Mouse (Mus musculus): ENCODE measurements around the gene Cfap69. TPM values are rescaled to one million over a fixed set of nuclear protein-coding genes. Genes with fewer than 3 reads are reported as not detected.
"Not testable (repeated sequence)": the region's sequence is repeated elsewhere in the genome, so short reads cannot be mapped to it uniquely, and the experiment has no call there.

The Cfap69 gene
- polyA plus RNA-seq, 1 experiment from 2014 or later: 6.4 TPM

DNA sequence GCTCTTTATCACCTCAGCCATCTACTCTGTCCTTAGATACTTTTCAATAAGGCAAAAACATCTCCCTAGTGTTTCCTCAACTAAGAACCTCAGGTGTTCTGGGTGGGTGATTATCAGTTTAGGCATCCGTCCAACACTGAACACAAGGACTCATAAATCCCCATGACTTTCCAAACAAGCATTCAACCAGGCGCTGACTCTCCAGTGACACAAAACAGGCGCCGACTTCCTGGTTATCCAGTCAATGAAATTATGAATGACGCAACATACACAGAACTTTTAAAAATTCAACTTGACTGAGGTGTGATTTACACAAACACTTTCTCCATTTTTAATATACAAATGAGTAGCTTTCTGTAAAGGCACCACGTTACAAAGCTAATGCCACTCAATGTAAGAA lies 24.2 kb upstream of the Cfap69 start:
- Histone ChIP-seq H3K4me2 (replicated peaks) (no peak overlapping the region), H3K27ac (no peak overlapping the region), H3K4me1 (no peaks in the 10 kb centered on the region), H3K4me3 (no peak overlapping the region), H3K9me3 (no peaks in the 10 kb centered on the region), H3K27me3 (replicated peaks) (no peaks in the 10 kb centered on the region), H3K36me3 (no peaks in the 10 kb centered on the region), H3K9ac (no peak overlapping the region)
- WGBS: 79% methylated on average over 6 of the region's 6 CpGs
- no peak for ATAC-seq (ENCODE audit: low FRiP score, low read depth)

DNA sequence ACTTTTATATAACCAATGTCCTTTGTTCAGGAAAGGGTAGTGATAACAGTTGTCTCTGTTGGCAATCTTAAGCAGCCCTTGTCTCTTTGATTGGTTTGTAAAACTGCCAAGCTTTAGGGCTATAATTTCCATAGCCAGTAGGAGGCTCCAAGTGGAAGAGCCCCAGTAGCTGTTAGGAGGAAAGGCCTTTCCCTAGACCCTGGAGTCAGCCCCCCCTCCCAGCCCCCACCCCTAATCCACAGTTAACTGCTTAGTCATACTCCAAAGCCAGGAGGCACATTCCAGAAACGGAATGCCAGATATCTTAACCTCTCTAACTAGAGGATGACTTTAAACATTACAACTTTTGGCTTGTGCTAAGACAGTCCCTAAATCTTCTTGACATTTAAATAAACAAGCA lies 22.9 kb upstream of the Cfap69 start:
- no peaks in the 10 kb centered on the region for H3K4me1 ChIP-seq
- no peak overlapping the region for H3K4me2 ChIP-seq (replicated peaks)
- no peak for ATAC-seq (ENCODE audit: low FRiP score, low read depth)
- H3K27me3 ChIP-seq (replicated peaks): no peaks in the 10 kb centered on the region
- no peaks in the 10 kb centered on the region for H3K36me3 ChIP-seq
- no peak overlapping the region for H3K4me3 ChIP-seq
- H3K9me3 ChIP-seq: no peaks in the 10 kb centered on the region
- no peak overlapping the region for H3K27ac ChIP-seq
- H3K9ac ChIP-seq: no peak overlapping the region
- 8% methylated on average over 1 of the region's 1 CpGs for WGBS

DNA sequence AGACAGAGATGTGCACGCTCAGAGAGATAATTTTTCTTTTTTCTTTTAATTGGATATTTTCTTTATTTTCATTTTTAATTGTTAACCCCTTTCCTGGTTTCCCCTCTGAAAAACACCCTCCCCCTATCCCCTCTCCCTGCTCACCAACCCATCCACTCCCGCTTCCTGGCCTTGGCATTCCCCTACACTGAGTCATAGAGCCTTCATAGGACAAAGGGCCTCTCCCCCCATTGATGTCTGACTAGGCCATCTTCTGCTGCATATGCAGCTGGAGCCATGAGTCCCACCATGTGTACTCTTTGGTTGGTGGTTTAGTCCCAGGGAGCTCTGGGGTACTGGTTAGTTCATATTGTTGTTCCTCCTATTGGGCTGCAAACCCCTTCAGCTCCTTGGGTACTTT lies 20.9 kb upstream of the Cfap69 start:
- H3K4me3 ChIP-seq; H3K27ac ChIP-seq; H3K9me3 ChIP-seq; H3K9ac ChIP-seq; H3K36me3 ChIP-seq; H3K27me3 ChIP-seq (replicated peaks); H3K4me1 ChIP-seq; ATAC-seq (ENCODE audit: low FRiP score, low read depth); H3K4me2 ChIP-seq (replicated peaks): not testable (repeated sequence)
- 79% methylated on average over 2 of the region's 2 CpGs for WGBS

- no peak overlapping the region for H3K27ac ChIP-seq
- 76% methylated on average over 4 of the region's 4 CpGs for WGBS
- no peak overlapping the region for H3K4me2 ChIP-seq (replicated peaks)
- no peaks in the 10 kb centered on the region for H3K27me3 ChIP-seq (replicated peaks)
- no peak for ATAC-seq (ENCODE audit: low FRiP score, low read depth)
- no peak overlapping the region for H3K9ac ChIP-seq
- no peaks in the 10 kb centered on the region for H3K4me1 ChIP-seq
- no peak overlapping the region for H3K4me3 ChIP-seq
- H3K36me3 ChIP-seq: no peaks in the 10 kb centered on the region
- H3K9me3 ChIP-seq: no peaks in the 10 kb centered on the region
Measured at GRCm38 (mm10) chr5:5683292-5683691, 19.3 kb upstream of the Cfap69 start.

DNA sequence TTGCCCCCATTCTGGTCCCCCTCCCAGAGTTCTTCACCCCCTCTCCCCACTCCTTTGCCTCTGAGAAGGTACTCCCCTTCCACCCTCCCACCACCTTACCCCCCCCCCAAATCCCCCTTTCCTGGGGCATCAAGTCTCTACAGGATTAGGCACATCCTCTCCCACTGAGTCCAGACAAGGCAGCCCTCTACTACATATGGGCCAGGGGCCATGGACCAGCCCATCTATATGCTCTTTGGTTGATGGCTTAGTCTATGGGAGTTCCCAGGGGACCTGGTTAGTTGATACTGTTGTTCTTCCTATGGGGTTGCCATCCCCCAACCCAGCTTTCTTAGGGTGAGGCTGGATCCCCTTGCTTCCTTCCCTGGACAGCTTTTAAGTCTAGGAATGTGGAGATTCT lies 15.4 kb upstream of the Cfap69 start:
- Histone ChIP-seq H3K4me3 (no peak overlapping the region), H3K4me2 (replicated peaks) (no peak overlapping the region), H3K27ac (no peak overlapping the region), H3K9me3 (no peaks in the 10 kb centered on the region), H3K27me3 (replicated peaks) (no peaks in the 10 kb centered on the region), H3K9ac (no peak overlapping the region), H3K4me1 (no peaks in the 10 kb centered on the region), H3K36me3 (peaks cover 6% of the 10 kb centered on the region)
- ATAC-seq (ENCODE audit: low FRiP score, low read depth): peak; percentile 50

DNA sequence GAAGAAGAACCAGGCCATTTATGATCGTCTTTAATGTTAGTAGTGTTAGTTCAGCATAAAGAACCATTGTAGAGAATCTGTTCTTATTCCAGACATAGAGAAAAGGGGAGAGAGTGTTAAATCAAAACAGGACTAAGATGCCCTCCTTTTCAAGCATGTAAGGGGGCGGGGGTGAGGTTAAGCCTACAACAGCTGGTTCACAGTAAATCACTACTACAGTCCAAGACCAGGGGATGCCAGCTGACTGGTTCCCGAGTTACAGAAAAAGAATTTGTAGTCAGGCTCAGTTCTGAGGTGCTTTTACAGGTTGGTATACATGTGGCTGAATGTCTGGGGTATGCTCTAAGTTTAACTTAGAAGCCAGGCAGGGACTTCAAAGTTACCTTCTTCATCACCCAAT lies 12.0 kb upstream of the Cfap69 start:
- H3K27me3 ChIP-seq (replicated peaks): no peaks in the 10 kb centered on the region
- no peak overlapping the region for H3K9ac ChIP-seq
- no peak for ATAC-seq (ENCODE audit: low FRiP score, low read depth)
- no peak overlapping the region for H3K4me3 ChIP-seq
- H3K4me1 ChIP-seq: no peaks in the 10 kb centered on the region
- no peaks in the 10 kb centered on the region for H3K9me3 ChIP-seq
- H3K27ac ChIP-seq: no peak overlapping the region
- 80% methylated on average over 3 of the region's 3 CpGs for WGBS
- H3K36me3 ChIP-seq: peaks cover 6% of the 10 kb centered on the region
- no peak overlapping the region for H3K4me2 ChIP-seq (replicated peaks)

- Histone ChIP-seq H3K27ac (no peak overlapping the region), H3K9me3 (no peaks in the 10 kb centered on the region), H3K4me3 (no peak overlapping the region), H3K9ac (no peak overlapping the region), H3K4me2 (replicated peaks) (no peak overlapping the region), H3K4me1 (peaks cover 4% of the 10 kb centered on the region; the same call in 1 of the 2 replicates), H3K36me3 (no peaks in the 10 kb centered on the region; the same call in 1 of the 2 replicates), H3K27me3 (replicated peaks) (no peaks in the 10 kb centered on the region)
- 73% methylated on average over 7 of the region's 7 CpGs for WGBS
- ATAC-seq (ENCODE audit: low FRiP score, low read depth): no peak
Measured at GRCm38 (mm10) chr5:5668920-5669319, 4.9 kb upstream of the Cfap69 start.

- H3K27ac ChIP-seq: no peak overlapping the region
- H3K4me1 ChIP-seq: peaks cover 4% of the 10 kb centered on the region; the same call in 1 of the 2 replicates
- 58% methylated on average over 6 of the region's 6 CpGs for WGBS
- H3K4me3 ChIP-seq: peak overlapping the region; percentile 65
- peak overlapping the region; percentile 94 for H3K4me2 ChIP-seq (replicated peaks)
- peak overlapping the region; percentile 66; the same call in 1 of the 2 replicates for H3K9ac ChIP-seq
- H3K36me3 ChIP-seq: no peaks in the 10 kb centered on the region
- ATAC-seq (ENCODE audit: low FRiP score, low read depth): peak; percentile 8
- no peaks in the 10 kb centered on the region for H3K9me3 ChIP-seq
- H3K27me3 ChIP-seq (replicated peaks): no peaks in the 10 kb centered on the region
Measured at GRCm38 (mm10) chr5:5664371-5664926, 410 bp upstream of the Cfap69 start.

GRCm38 (mm10) chr5:5663057-5663456 lies 982 bp downstream of the Cfap69 start:
- WGBS: 46% methylated on average over 6 of the region's 6 CpGs
- H3K36me3 ChIP-seq: no peaks in the 10 kb centered on the region
- H3K4me3 ChIP-seq: peak overlapping the region; percentile 65; the same call in 1 of the 2 replicates
- peak overlapping the region; percentile 94 for H3K4me2 ChIP-seq (replicated peaks)
- H3K9me3 ChIP-seq: no peaks in the 10 kb centered on the region
- H3K9ac ChIP-seq: 0 out of 2 replicates have a peak overlapping the region, but pooled peaks have one; percentile 66
- H3K27me3 ChIP-seq (replicated peaks): no peaks in the 10 kb centered on the region
- H3K4me1 ChIP-seq: peaks cover 4% of the 10 kb centered on the region; the same call in 1 of the 2 replicates
- no peak overlapping the region for H3K27ac ChIP-seq
- no peak for ATAC-seq (ENCODE audit: low FRiP score, low read depth)

DNA sequence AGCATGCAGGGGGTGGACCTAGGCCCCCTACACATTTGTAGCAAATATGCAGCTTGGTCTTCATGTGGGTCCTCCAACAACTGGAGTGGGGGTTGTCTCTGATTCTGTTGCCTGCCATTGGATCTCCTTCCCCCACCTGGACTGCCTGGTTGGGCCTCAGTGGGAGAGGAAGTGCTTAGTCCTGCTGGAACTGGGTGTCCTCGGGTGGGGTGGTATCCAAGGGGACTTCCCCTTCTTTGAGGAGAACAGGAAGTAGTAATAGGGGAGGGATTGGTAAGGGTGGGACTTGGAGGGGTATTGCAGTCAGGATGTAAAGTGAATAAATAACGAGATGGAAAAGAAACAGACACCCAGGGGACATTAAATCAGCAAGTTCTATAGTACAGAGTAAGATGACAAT lies 5.4 kb downstream of the Cfap69 start:
- Histone ChIP-seq H3K4me1 (no peaks in the 10 kb centered on the region), H3K4me2 (replicated peaks) (no peak overlapping the region), H3K9ac (no peak overlapping the region), H3K4me3 (no peak overlapping the region), H3K9me3 (no peaks in the 10 kb centered on the region), H3K27ac (no peak overlapping the region), H3K36me3 (no peaks in the 10 kb centered on the region), H3K27me3 (replicated peaks) (no peaks in the 10 kb centered on the region)
- WGBS: 58% methylated on average over 2 of the region's 2 CpGs
- no peak for ATAC-seq (ENCODE audit: low FRiP score, low read depth)

- H3K27me3 ChIP-seq (replicated peaks): no peaks in the 10 kb centered on the region
- no peak overlapping the region for H3K4me2 ChIP-seq (replicated peaks)
- no peaks in the 10 kb centered on the region for H3K36me3 ChIP-seq
- H3K27ac ChIP-seq: no peak overlapping the region
- H3K9me3 ChIP-seq: no peaks in the 10 kb centered on the region
- H3K9ac ChIP-seq: no peak overlapping the region
- no peak overlapping the region for H3K4me3 ChIP-seq
- H3K4me1 ChIP-seq: no peaks in the 10 kb centered on the region
- WGBS: 86% methylated on average over 2 of the region's 2 CpGs
- ATAC-seq (ENCODE audit: low FRiP score, low read depth): no peak
Measured at GRCm38 (mm10) chr5:5657932-5658331, 6.1 kb downstream of the Cfap69 start.

DNA sequence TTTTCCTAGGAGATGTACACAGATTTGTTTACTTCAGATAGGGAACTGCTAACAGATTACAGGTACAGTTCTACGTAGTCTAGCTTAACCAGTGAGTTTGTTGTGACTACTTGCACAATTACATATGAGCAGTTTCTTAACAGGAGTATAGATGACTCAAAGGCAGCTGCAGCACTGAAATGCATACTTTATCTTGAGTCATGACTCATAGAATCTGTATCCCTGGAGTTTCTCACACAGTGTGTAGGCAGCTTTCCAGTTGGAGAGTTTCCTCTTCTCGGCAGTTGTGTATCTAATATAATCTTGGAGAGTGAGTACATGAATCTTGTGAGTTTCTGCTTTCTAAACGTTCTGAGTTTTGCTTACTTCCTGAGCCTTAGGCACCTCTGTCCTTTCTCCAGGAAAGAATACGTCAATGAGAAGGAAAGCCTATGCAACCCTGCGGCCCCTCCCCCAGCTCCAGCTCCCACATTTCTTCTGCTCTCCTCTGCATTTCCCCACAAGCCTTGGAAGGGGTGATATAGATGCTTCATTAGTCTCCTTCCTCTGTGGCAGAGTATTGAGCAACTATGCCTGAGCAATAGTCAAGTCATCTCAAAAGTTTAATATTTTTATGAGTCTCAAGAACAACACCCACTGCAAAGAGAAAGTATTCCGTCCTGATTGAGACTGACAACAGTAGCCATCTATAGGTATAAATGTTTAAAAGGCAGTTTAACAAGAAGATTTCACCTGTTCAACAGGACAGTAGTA lies 15.0 kb downstream of the Cfap69 start:
- Histone ChIP-seq H3K4me2 (replicated peaks) (no peak overlapping the region), H3K4me1 (no peaks in the 10 kb centered on the region), H3K9ac (no peak overlapping the region), H3K36me3 (no peaks in the 10 kb centered on the region), H3K27ac (no peak overlapping the region), H3K4me3 (no peak overlapping the region), H3K9me3 (no peaks in the 10 kb centered on the region), H3K27me3 (replicated peaks) (no peaks in the 10 kb centered on the region)
- ATAC-seq (ENCODE audit: low FRiP score, low read depth): no peak
- 70% methylated on average over 6 of the region's 6 CpGs for WGBS

- H3K9me3 ChIP-seq: no peaks in the 10 kb centered on the region
- 15% methylated on average over 1 of the region's 1 CpGs for whole genome bisulfite sequencing
- no peak overlapping the region for H3K4me3 ChIP-seq
- no peaks in the 10 kb centered on the region for H3K4me1 ChIP-seq
- no peak overlapping the region for H3K4me2 ChIP-seq (replicated peaks)
- H3K27me3 ChIP-seq (replicated peaks): no peaks in the 10 kb centered on the region
- 0 out of 2 replicates have a peak, but pooled peaks have one; percentile 44 for ATAC-seq (ENCODE audit: low FRiP score, low read depth)
- no peaks in the 10 kb centered on the region for H3K36me3 ChIP-seq
- no peak overlapping the region for H3K27ac ChIP-seq
- no peak overlapping the region for H3K9ac ChIP-seq
Measured at GRCm38 (mm10) chr5:5646173-5646572, 17.9 kb downstream of the Cfap69 start.

Data from neural tube, embryonic 12.5 days (tissue).